Mouse (Mus musculus): Measurements from ENCODE around the gene Ankrd44.

- TF ChIP-seq POLR2A (IDR thresholded peaks at IDR 0.05; ENCODE audit: borderline replicate concordance, insufficient read depth, low read length) (no peak), CTCF (IDR thresholded peaks at IDR 0.05; ENCODE audit: borderline replicate concordance, insufficient read depth, low read depth, low read length) (no peak)
Observed at GRCm38 (mm10) chr1:54932456-54933115, 6.4 kb upstream of the Ankrd44 start.
